17 mouse cellular contexts compared by ENCODE assay signal in the genomic region with DNA sequence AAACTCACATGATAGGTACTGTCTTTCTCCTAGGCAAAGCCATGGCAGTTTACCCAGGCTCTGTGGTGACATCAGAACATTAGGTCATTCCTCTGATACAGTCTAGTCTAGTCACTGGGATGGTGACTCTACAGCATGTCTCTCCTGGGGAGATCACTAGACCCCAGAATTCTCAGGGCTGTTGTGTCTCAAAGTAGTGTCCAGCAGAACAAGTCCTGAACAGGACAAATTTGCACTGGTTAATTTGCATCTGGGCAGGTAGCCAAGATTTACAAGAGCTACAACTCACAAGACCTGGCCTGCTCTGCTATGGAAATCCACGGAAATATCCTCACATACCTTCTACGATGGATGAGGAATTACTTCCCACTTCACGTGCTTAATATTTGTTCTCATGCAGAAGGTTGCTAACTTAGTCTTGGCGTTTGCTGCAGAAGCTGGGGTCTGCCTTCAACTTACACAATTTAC.
DNase-seq lines count a peak whose midpoint lies in the region; ATAC-seq and TF ChIP-seq lines count a peak whose summit lies in the region.
"Had no signal": no experiment of that assay in that cellular context is flagged by ENCODE, and none has a peak within 500 bp of the region (broad histone marks: within the 10 kb centered on the region; RNA-seq: fewer than 3 reads in every experiment).

No protein-coding gene starts in this region.

- no peak overlapping the region for H3K9ac ChIP-seq in heart, embryonic 13.5 days
- H3K9ac ChIP-seq in lung, embryonic 14.5 days, result no peak overlapping the region
- H3K9ac ChIP-seq in stomach, embryonic 15.5 days, result no peak overlapping the region
- H3K9ac ChIP-seq: embryonic facial prominence, embryonic 12.5 days; hindbrain, embryonic 13.5 days; neural tube, embryonic 12.5 days had no signal

- WGBS in heart, embryonic 13.5 days, result 27% methylated on average over 4 of the region's 4 CpGs
- WGBS in lung, embryonic 14.5 days, result 30% methylated on average over 4 of the region's 4 CpGs
- WGBS in stomach, embryonic 15.5 days, result 31% methylated on average over 4 of the region's 4 CpGs

- TF ChIP-seq CTCF in lung, embryonic 14.5 days (IDR thresholded peaks at IDR 0.05; ENCODE audit: low read depth), result no peak

- no peak for DNase-seq in heart, postnatal 36 days
- DNase-seq in lung, embryonic 14.5 days, result peak; percentile 67
- DNase-seq in lung, adult 18-20 months, result no peak
- peak; percentile 39 for DNase-seq in kidney, adult 9 months
- DNase-seq in left cerebral cortex, adult 11 months (ENCODE audit: low spot score), result no peak
- no peak for DNase-seq in cerebellum, postnatal 4 days (ENCODE audit: low spot score in 2 of 2)
- DNase-seq: adrenal gland, postnatal 14 days; B cell, adult 2 months; cerebellum, adult 9-11 months; thymus, postnatal 36 days had no signal

- H3K36me3 ChIP-seq in heart, embryonic 13.5 days, result no peaks in the 10 kb centered on the region
- no peaks in the 10 kb centered on the region for H3K36me3 ChIP-seq in lung, embryonic 14.5 days (ENCODE audit: insufficient read depth)
- no peaks in the 10 kb centered on the region for H3K36me3 ChIP-seq in stomach, embryonic 15.5 days
- H3K36me3 ChIP-seq: embryonic facial prominence, embryonic 12.5 days; forebrain, embryonic 10.5 days; hindbrain, embryonic 13.5 days; neural tube, embryonic 12.5 days had no signal

- H3K4me3 ChIP-seq in heart, embryonic 13.5 days, result no peak overlapping the region
- H3K4me3 ChIP-seq in lung, embryonic 14.5 days (ENCODE audit: low read depth, low read length), result no peak overlapping the region
- no peak overlapping the region for H3K4me3 ChIP-seq in stomach, embryonic 15.5 days (replicated peaks)
- H3K4me3 ChIP-seq: embryonic facial prominence, embryonic 12.5 days; forebrain, embryonic 10.5 days; hindbrain, embryonic 13.5 days; neural tube, embryonic 12.5 days had no signal

- H3K9me3 ChIP-seq in heart, embryonic 13.5 days, result no peaks in the 10 kb centered on the region
- H3K9me3 ChIP-seq in lung, embryonic 14.5 days (ENCODE audit: low read depth, low read length), result no peaks in the 10 kb centered on the region
- H3K9me3 ChIP-seq in stomach, embryonic 15.5 days, result no peaks in the 10 kb centered on the region
- H3K9me3 ChIP-seq: embryonic facial prominence, embryonic 12.5 days; forebrain, embryonic 10.5 days; hindbrain, embryonic 13.5 days; neural tube, embryonic 12.5 days had no signal

- peak overlapping the region; percentile 56 for H3K27ac ChIP-seq in heart, embryonic 13.5 days (replicated peaks)
- H3K27ac ChIP-seq in lung, embryonic 14.5 days (ENCODE audit: low read depth), result no peak overlapping the region
- peak overlapping the region; percentile 19; the same call in 1 of the 2 replicates for H3K27ac ChIP-seq in stomach, embryonic 15.5 days
- H3K27ac ChIP-seq: embryonic facial prominence, embryonic 12.5 days; forebrain, embryonic 10.5 days; hindbrain, embryonic 13.5 days; neural tube, embryonic 12.5 days had no signal

- no peaks in the 10 kb centered on the region for H3K27me3 ChIP-seq in heart, embryonic 13.5 days (replicated peaks)
- H3K27me3 ChIP-seq in lung, embryonic 14.5 days (ENCODE audit: insufficient read depth, low read length), result no peaks in the 10 kb centered on the region
- no peaks in the 10 kb centered on the region for H3K27me3 ChIP-seq in stomach, embryonic 15.5 days (replicated peaks)
- H3K27me3 ChIP-seq: embryonic facial prominence, embryonic 12.5 days; hindbrain, embryonic 13.5 days; neural tube, embryonic 12.5 days had no signal

- H3K4me1 ChIP-seq in heart, embryonic 13.5 days, result peaks cover 50% of the 10 kb centered on the region
- H3K4me1 ChIP-seq in lung, embryonic 14.5 days (ENCODE audit: insufficient read depth), result peaks cover 16% of the 10 kb centered on the region
- peaks cover 8% of the 10 kb centered on the region for H3K4me1 ChIP-seq in stomach, embryonic 15.5 days
- H3K4me1 ChIP-seq: embryonic facial prominence, embryonic 12.5 days; forebrain, embryonic 10.5 days; hindbrain, embryonic 13.5 days had no signal

- intact Hi-C loops in heart, postnatal 36 days (cut with DNase I), result loop anchor here (5.0 kb wide), 1 partner anchor 52 kb away; no protein-coding TSS in a partner anchor

- ATAC-seq in heart, embryonic 13.5 days (ENCODE audit: extremely low read depth, insufficient number of reproducible peaks, low FRiP score, low TSS enrichment), result 0 out of 2 replicates have a peak, but pooled peaks have one; percentile 10
- peak; percentile 63; the same call in 1 of the 2 replicates for ATAC-seq in lung, embryonic 14.5 days (ENCODE audit: insufficient read depth)
- ATAC-seq in stomach, embryonic 15.5 days (ENCODE audit: insufficient read depth, low FRiP score, low read depth), result no peak
- ATAC-seq: midbrain, embryonic 16.5 days had no signal

- no peak overlapping the region for H3K4me2 ChIP-seq in heart, embryonic 13.5 days
- H3K4me2 ChIP-seq in lung, embryonic 14.5 days, result no peak overlapping the region
- H3K4me2 ChIP-seq in stomach, embryonic 15.5 days, result no peak overlapping the region
- H3K4me2 ChIP-seq: embryonic facial prominence, embryonic 12.5 days; hindbrain, embryonic 13.5 days; neural tube, embryonic 12.5 days had no signal

Comparison
In these comparisons a context has a peak if more than half of its experiments do, and no peak if none do; other contexts are left out.
1. DNase-seq: peak in lung, embryonic 14.5 days (single experiment) and kidney, adult 9 months (single experiment); none in heart, postnatal 36 days (0 of 2), lung, adult 18-20 months (0 of 2), left cerebral cortex, adult 11 months (single experiment) and cerebellum, postnatal 4 days (0 of 2).